Mouse (Mus musculus) hindbrain, postnatal 0 days (tissue): ENCODE data around the gene Ccdc105. TPM values are rescaled to one million over a fixed set of nuclear protein-coding genes. Genes with fewer than 3 reads are reported as not detected.

Experiments
- ATAC-seq: fragments of 200-750 bp; cut with Nextera tagmentation; 2 replicates; pipeline ENCODE4 v1.8.0; 2017; ENCODE audit warnings: mild to moderate bottlenecking, moderate TSS enrichment, moderate library complexity
- DNase-seq: peaks from one replicate; pipeline ENCODE4 v3.0.0-alpha.2; 2015; ENCODE audit warnings: low spot score
- H3K27ac ChIP-seq: fragments of 300-500 bp; sonication (generic); 2 replicates; pipeline ENCODE4 v1.5.1; 2014; ENCODE audit warnings: mild to moderate bottlenecking
- H3K27me3 ChIP-seq: fragments of 300-500 bp; sonication (generic); 2 replicates; pipeline ENCODE4 v1.6.1; 2014; ENCODE audit warnings: low read length, mixed read lengths; ENCODE audit not compliant: insufficient read depth
- H3K36me3 ChIP-seq: fragments of 300-500 bp; sonication (generic); 2 replicates; pipeline ENCODE4 v1.6.1; 2014; ENCODE audit warnings: low read length, mixed read lengths; ENCODE audit not compliant: insufficient read depth
- H3K4me1 ChIP-seq: fragments of 300-500 bp; sonication (generic); 2 replicates; pipeline ENCODE4 v1.6.1; 2014; ENCODE audit warnings: antibody characterized with exemption, low read length, mixed read lengths; ENCODE audit not compliant: insufficient read depth
- H3K4me2 ChIP-seq: fragments of 300-500 bp; sonication (generic); 2 replicates; pipeline ENCODE4 v1.6.1; 2014; ENCODE audit warnings: low read depth, mild to moderate bottlenecking, low read length, moderate library complexity, mixed read lengths
- H3K4me3 ChIP-seq: fragments of 300-500 bp; sonication (generic); 2 replicates; pipeline ENCODE4 v1.5.1; 2014; ENCODE audit warnings: low read length
- H3K9ac ChIP-seq: fragments of 300-500 bp; sonication (generic); replicated peaks from 2 replicates; pipeline ENCODE4 v1.6.1; 2014; ENCODE audit warnings: mild to moderate bottlenecking, low read length, moderate library complexity, mixed read lengths
- H3K9me3 ChIP-seq: fragments of 300-500 bp; sonication (generic); 2 replicates; pipeline ENCODE4 v1.6.1; 2016; ENCODE audit warnings: low read length, mixed read lengths
- CTCF ChIP-seq: IDR thresholded peaks from 2 replicates; pipeline ENCODE4 v1.5.1; 2016; ENCODE audit warnings: antibody characterized with exemption, control low read depth, low read depth
- WGBS: fragments of 180-500 bp; shearing (Covaris S2); extraction: QIAGEN DNeasy Blood & Tissue Kit; methylation state at CpG from one replicate; pipeline ENCODE4 v1.1.7; 2014; 5-methylcytosine and 5-hydroxymethylcytosine counted together
- polyA plus RNA-seq: library from polyadenylated mRNA; unstranded; fragments of >200 nt; fragmentation: Nextera tagmentation; extraction: Ambion mirVana; gene quantifications from 2 replicates; pipeline ENCODE4 v1.2.1, GENCODE M21; 2015
- total RNA-seq: library from RNA; depleted of rRNA; stranded (reverse); fragments of >200 nt; gene quantifications from 2 replicates; pipeline ENCODE4 v1.2.3, GENCODE M21; 2014

Ccdc105 gene
- total and polyA plus RNA-seq, 2 experiments from 2014 or later = 0.28 TPM; not detected in 1

- H3K9me3 ChIP-seq = no peaks in the 10 kb centered on the region
- H3K9ac ChIP-seq = no peak overlapping the region
- H3K27me3 ChIP-seq = no peaks in the 10 kb centered on the region
- 55% methylated on average over 4 of the region's 4 CpGs for WGBS
- H3K4me3 ChIP-seq = no peak overlapping the region
- H3K4me2 ChIP-seq = no peak overlapping the region
- no peaks in the 10 kb centered on the region for H3K4me1 ChIP-seq
- no peak overlapping the region for H3K27ac ChIP-seq
- DNase-seq (peak; percentile 7), ATAC-seq (no peak)
- no peaks in the 10 kb centered on the region for H3K36me3 ChIP-seq
- TF ChIP-seq CTCF = no peak
These were observed 23.0 kb upstream of the Ccdc105 start for GRCm38 (mm10) chr10:78775830-78776229.

GRCm38 (mm10) chr10:78765570-78765969 lies 12.7 kb upstream of the Ccdc105 start:
- no peak overlapping the region for H3K9ac ChIP-seq
- no peaks in the 10 kb centered on the region for H3K27me3 ChIP-seq
- no peaks in the 10 kb centered on the region for H3K9me3 ChIP-seq
- DNase-seq = no peak
- H3K27ac ChIP-seq = no peak overlapping the region
- WGBS = 88% methylated on average over 1 of the region's 1 CpGs
- ATAC-seq = no peak
- no peak overlapping the region for H3K4me2 ChIP-seq
- no peaks in the 10 kb centered on the region for H3K36me3 ChIP-seq
- no peak overlapping the region for H3K4me3 ChIP-seq
- no peaks in the 10 kb centered on the region for H3K4me1 ChIP-seq
- no peak for TF ChIP-seq CTCF

DNA sequence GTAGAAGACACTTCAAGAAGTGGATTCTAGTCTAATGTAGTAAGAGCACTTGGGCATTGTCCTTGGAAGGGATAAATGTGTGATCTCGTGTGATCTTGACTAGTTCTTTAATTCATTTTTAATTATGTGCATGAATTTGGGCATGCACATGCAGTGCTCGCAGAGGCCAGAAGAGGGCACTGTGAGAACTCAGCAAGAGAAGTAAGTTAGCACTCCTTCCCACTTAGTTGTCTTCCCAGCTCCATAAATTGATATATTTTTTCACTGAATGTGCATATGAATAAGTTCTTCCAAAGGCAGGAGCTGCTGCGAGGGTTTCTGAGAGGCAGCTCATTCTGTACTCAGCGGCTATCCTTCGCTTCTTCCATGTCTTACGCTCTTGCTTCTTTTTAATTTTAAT lies 3.2 kb upstream of the Ccdc105 start:
- no peak overlapping the region for H3K27ac ChIP-seq
- peak; percentile 92 for TF ChIP-seq CTCF
- no peak overlapping the region for H3K4me3 ChIP-seq
- 35% methylated on average over 6 of the region's 6 CpGs for WGBS
- H3K9me3 ChIP-seq = no peaks in the 10 kb centered on the region
- no peaks in the 10 kb centered on the region for H3K27me3 ChIP-seq
- no peak overlapping the region for H3K9ac ChIP-seq
- H3K36me3 ChIP-seq = no peaks in the 10 kb centered on the region
- DNase-seq = peak; percentile 86
- ATAC-seq = no peak
- no peak overlapping the region for H3K4me2 ChIP-seq
- H3K4me1 ChIP-seq = no peaks in the 10 kb centered on the region

- TF ChIP-seq CTCF = no peak
- H3K4me1 ChIP-seq = 0 out of 2 replicates have a peak, but pooled peaks cover 3% of the 10 kb centered on the region
- 94% methylated on average over 6 of the region's 6 CpGs for WGBS
- no peaks in the 10 kb centered on the region for H3K9me3 ChIP-seq
- H3K9ac ChIP-seq = no peak overlapping the region
- no peak overlapping the region for H3K27ac ChIP-seq
- ATAC-seq = no peak
- no peaks in the 10 kb centered on the region for H3K36me3 ChIP-seq
- no peaks in the 10 kb centered on the region for H3K27me3 ChIP-seq
- no peak for DNase-seq
- H3K4me2 ChIP-seq = no peak overlapping the region
- no peak overlapping the region for H3K4me3 ChIP-seq
These were observed 3.9 kb downstream of the Ccdc105 start for GRCm38 (mm10) chr10:78748946-78749345.

DNA sequence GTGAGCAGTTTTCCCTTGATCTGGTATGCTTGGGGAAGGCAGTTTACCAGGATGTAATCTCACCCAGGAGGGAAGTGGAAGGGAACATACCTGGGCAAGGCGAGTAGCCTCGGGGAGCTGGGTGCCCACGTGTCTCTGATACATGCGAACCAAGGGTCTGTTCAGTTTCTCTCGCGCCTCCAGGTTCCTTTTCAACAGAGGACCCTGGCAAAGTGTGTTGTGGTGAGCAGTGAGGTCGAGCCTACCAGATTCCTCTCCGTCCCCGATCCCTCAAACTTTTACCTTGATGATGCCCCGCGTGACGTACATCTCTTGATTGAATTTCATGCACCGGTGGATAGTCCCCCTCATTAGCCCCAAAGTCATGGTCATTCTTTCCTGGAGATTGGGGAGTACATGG lies 4.7 kb downstream of the Ccdc105 start:
- H3K4me1 ChIP-seq = 0 out of 2 replicates have a peak, but pooled peaks cover 3% of the 10 kb centered on the region
- 83% methylated on average over 13 of the region's 13 CpGs for WGBS
- no peaks in the 10 kb centered on the region for H3K9me3 ChIP-seq
- peak overlapping the region; percentile 30; the same call in 1 of the 2 replicates for H3K4me3 ChIP-seq
- no peak overlapping the region for H3K9ac ChIP-seq
- DNase-seq = no peak
- H3K27ac ChIP-seq = no peak overlapping the region
- no peak for TF ChIP-seq CTCF
- H3K36me3 ChIP-seq = no peaks in the 10 kb centered on the region
- H3K27me3 ChIP-seq = no peaks in the 10 kb centered on the region
- H3K4me2 ChIP-seq = peak overlapping the region; percentile 60
- no peak for ATAC-seq

DNA sequence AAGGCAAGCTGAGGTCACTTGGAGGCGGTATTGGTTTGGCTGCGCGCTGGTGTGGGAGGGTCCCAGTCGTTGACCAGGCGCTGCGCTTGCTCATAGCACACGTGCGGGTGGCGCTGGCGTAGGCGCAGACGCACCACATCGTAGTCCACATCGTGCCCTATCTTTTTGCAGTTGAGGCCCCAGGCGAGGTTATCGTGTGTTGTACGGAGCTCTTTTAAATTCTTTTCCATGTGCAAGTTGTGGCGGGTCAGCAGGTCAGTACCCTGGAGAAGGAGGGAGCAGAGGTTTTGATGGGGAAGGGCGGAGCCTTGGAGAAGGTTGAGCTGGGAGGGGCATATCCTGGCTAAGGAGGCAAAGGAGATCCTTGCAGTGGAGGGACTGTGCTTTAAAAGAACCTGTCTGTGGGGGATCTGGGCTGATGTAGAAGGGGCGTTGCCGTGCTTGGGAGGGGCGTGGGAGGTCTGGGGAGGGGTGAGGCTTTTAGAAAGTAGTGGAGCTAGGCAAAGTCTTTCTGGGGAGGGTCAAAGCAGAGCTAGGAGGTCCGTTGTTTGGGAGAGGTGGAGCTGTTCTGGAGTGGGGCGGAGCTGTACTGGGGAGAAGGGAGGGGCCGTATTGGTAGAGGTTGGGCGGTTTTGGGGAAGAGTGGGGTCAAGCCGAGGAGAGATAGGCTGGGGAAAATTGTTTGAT lies 5.7 kb downstream of the Ccdc105 start:
- 0 out of 2 replicates have a peak, but pooled peaks cover 3% of the 10 kb centered on the region for H3K4me1 ChIP-seq
- no peak for TF ChIP-seq CTCF
- no peaks in the 10 kb centered on the region for H3K27me3 ChIP-seq
- H3K9ac ChIP-seq = peak overlapping the region; percentile 3
- WGBS = 2% methylated on average over 27 of the region's 27 CpGs
- peak overlapping the region; percentile 37 for H3K27ac ChIP-seq
- H3K4me3 ChIP-seq = peak overlapping the region; percentile 30
- H3K9me3 ChIP-seq = no peaks in the 10 kb centered on the region
- H3K36me3 ChIP-seq = no peaks in the 10 kb centered on the region
- H3K4me2 ChIP-seq = peak overlapping the region; percentile 60
- DNase-seq (peak; percentile 81), ATAC-seq (peak; percentile 91)
